Mouse (Mus musculus) MEL (cell line): ENCODE results near the gene Lrpap1. TPM values are rescaled to one million over a fixed set of nuclear protein-coding genes. Genes with fewer than 3 reads are reported as not detected.

Experiments used
- DNase-seq: peaks from one replicate; pipeline ENCODE4 v3.0.0; 2011; ENCODE audit warnings: low read depth, low spot score
- H3K27ac ChIP-seq: 2 replicates; pipeline ENCODE4 v1.5.1; 2012; ENCODE audit warnings: low read depth, mild to moderate bottlenecking, control low read depth, low read length, moderate library complexity; ENCODE audit not compliant: control insufficient read depth
- H3K27me3 ChIP-seq, 2 experiments: fragments of 150-350 bp in 1 of 2; sonication (generic) in 1 of 2; 2 replicates each; pipeline ENCODE4 v1.6.1; 2012; ENCODE audit warnings: low read length in 2 of 2, mild to moderate bottlenecking in 2 of 2, improper control_type of control experiment in 1 of 2, moderate library complexity in 1 of 2; ENCODE audit not compliant: insufficient read depth in 2 of 2, control insufficient read depth in 1 of 2
- H3K36me3 ChIP-seq, 2 experiments: 2 replicates each; pipeline ENCODE4 v1.6.1; 2012 to 2014; ENCODE audit warnings: low read length in 2 of 2, improper control_type of control experiment in 1 of 2, inconsistent platforms in 1 of 2, mild to moderate bottlenecking in 1 of 2; ENCODE audit not compliant: insufficient read depth in 2 of 2, control insufficient read depth in 1 of 2
- H3K4me1 ChIP-seq, 2 experiments: fragments of 150-350 bp in 1 of 2; sonication (generic) in 1 of 2; 2 replicates each; pipeline ENCODE4 v1.6.1; 2012; ENCODE audit warnings: low read length in 2 of 2, improper control_type of control experiment in 1 of 2, mild to moderate bottlenecking in 1 of 2; ENCODE audit not compliant: insufficient read depth in 2 of 2, control insufficient read depth in 1 of 2
- H3K4me3 ChIP-seq, 2 experiments: fragments of 150-350 bp in 1 of 2; sonication (generic) in 1 of 2; 2 replicates each; pipeline ENCODE4 v1.5.1; 2012; ENCODE audit warnings: low read depth in 2 of 2, low read length in 2 of 2, mild to moderate bottlenecking in 2 of 2, moderate library complexity in 2 of 2, control low read depth in 1 of 2, improper control_type of control experiment in 1 of 2; ENCODE audit not compliant: control insufficient read depth in 1 of 2, insufficient read depth in 1 of 2
- H3K79me2 ChIP-seq: 2 replicates; pipeline ENCODE4 v1.6.1; 2012; ENCODE audit warnings: mild to moderate bottlenecking, low read length, moderate library complexity; ENCODE audit not compliant: control insufficient read depth, poor library complexity, insufficient read depth
- H3K9ac ChIP-seq: 2 replicates; pipeline ENCODE4 v1.6.1; 2012; ENCODE audit warnings: low read depth, mild to moderate bottlenecking, control low read depth, low read length, moderate library complexity; ENCODE audit not compliant: control insufficient read depth, poor library complexity, severe bottlenecking
- H3K9me3 ChIP-seq: fragments of 150-350 bp; sonication (generic); replicated peaks from 2 replicates; pipeline ENCODE4 v1.6.1; 2012; ENCODE audit warnings: mild to moderate bottlenecking, low read length, improper control_type of control experiment, moderate library complexity; ENCODE audit not compliant: insufficient read depth
- CHD1 ChIP-seq: IDR thresholded peaks from 2 replicates; pipeline ENCODE4 v1.6.1; 2012; ENCODE audit warnings: low read depth, mild to moderate bottlenecking, inconsistent platforms, low read length, improper control_type of control experiment
- CHD2 ChIP-seq: IDR thresholded peaks from 2 replicates; pipeline ENCODE4 v1.6.1; 2011; ENCODE audit warnings: low read length, improper control_type of control experiment
- CTCF ChIP-seq, 3 experiments: IDR thresholded peaks in 2 of 3; conservative IDR thresholded peaks in 1 of 3; 2 replicates each; pipeline ENCODE4 v1.5.1; 2011 to 2012; ENCODE audit warnings: low read length in 3 of 3, low read depth in 2 of 3, mild to moderate bottlenecking in 2 of 3, improper control_type of control experiment in 1 of 3, inconsistent platforms in 1 of 3, mixed read lengths in 1 of 3, moderate library complexity in 1 of 3; ENCODE audit not compliant: control insufficient read depth in 1 of 3, insufficient read depth in 1 of 3, poor library complexity in 1 of 3, severe bottlenecking in 1 of 3
- E2F4 ChIP-seq: IDR thresholded peaks from 2 replicates; pipeline ENCODE4 v1.6.1; 2011; ENCODE audit warnings: low read depth, low read length, improper control_type of control experiment, borderline replicate concordance
- ELF1 ChIP-seq: IDR thresholded peaks from 2 replicates; pipeline ENCODE4 v1.6.1; 2014; ENCODE audit warnings: low read depth, mild to moderate bottlenecking, inconsistent platforms, low read length, improper control_type of control experiment, moderate library complexity
- EP300 ChIP-seq, 2 experiments: IDR thresholded peaks; 2 replicates each; pipeline ENCODE4 v1.6.1; 2011; ENCODE audit warnings: improper control_type of control experiment in 2 of 2, low read length in 2 of 2, low read depth in 1 of 2, mild to moderate bottlenecking in 1 of 2
- ETS1 ChIP-seq: IDR thresholded peaks from 2 replicates; pipeline ENCODE4 v1.6.1; 2012; ENCODE audit warnings: low read depth, mild to moderate bottlenecking, inconsistent platforms, low read length, improper control_type of control experiment, moderate library complexity
- HCFC1 ChIP-seq: IDR thresholded peaks from 2 replicates; pipeline ENCODE4 v1.6.1; 2012; ENCODE audit warnings: low read depth, mild to moderate bottlenecking, inconsistent platforms, low read length, improper control_type of control experiment, moderate library complexity
- JUND ChIP-seq: IDR thresholded peaks from 2 replicates; pipeline ENCODE4 v1.6.1; 2011; ENCODE audit warnings: low read depth, mild to moderate bottlenecking, improper control_type of control experiment, low read length
- MEF2A ChIP-seq: IDR thresholded peaks from 2 replicates; pipeline ENCODE4 v1.6.1; 2014; ENCODE audit warnings: low read depth, mild to moderate bottlenecking, inconsistent platforms, low read length, improper control_type of control experiment; ENCODE audit not compliant: poor library complexity, insufficient replicate concordance, severe bottlenecking; ENCODE audit errors: extremely low read depth
- MYB ChIP-seq: IDR thresholded peaks from 2 replicates; pipeline ENCODE4 v1.6.1; 2011; ENCODE audit warnings: mild to moderate bottlenecking, low read depth, low read length, improper control_type of control experiment
- MYC ChIP-seq: IDR thresholded peaks from 2 replicates; pipeline ENCODE4 v1.6.1; 2011; ENCODE audit warnings: low read depth, mild to moderate bottlenecking, low read length, improper control_type of control experiment, moderate library complexity
- NELFE ChIP-seq: IDR thresholded peaks from 2 replicates; pipeline ENCODE4 v1.6.1; 2011; ENCODE audit warnings: low read depth, low read length, improper control_type of control experiment
- NRF1 ChIP-seq: IDR thresholded peaks from 2 replicates; pipeline ENCODE4 v1.6.1; 2014; ENCODE audit warnings: low read depth, mild to moderate bottlenecking, inconsistent platforms, low read length, improper control_type of control experiment, moderate library complexity; ENCODE audit not compliant: poor library complexity, insufficient read depth, severe bottlenecking
- POLR2A ChIP-seq, 2 experiments: IDR thresholded peaks; 2 replicates each; pipeline ENCODE4 v1.6.1; 2011 to 2012; ENCODE audit warnings: low read length in 2 of 2, mild to moderate bottlenecking in 2 of 2, control low read depth in 1 of 2, improper control_type of control experiment in 1 of 2, low read depth in 1 of 2, moderate library complexity in 1 of 2; ENCODE audit not compliant: control insufficient read depth in 1 of 2, insufficient read depth in 1 of 2, poor library complexity in 1 of 2
- POLR2AphosphoS2 ChIP-seq: IDR thresholded peaks from 2 replicates; pipeline ENCODE4 v1.6.1; 2011; ENCODE audit warnings: low read length, improper control_type of control experiment
- RAD21 ChIP-seq: IDR thresholded peaks from 2 replicates; pipeline ENCODE4 v1.6.1; 2011; ENCODE audit warnings: mild to moderate bottlenecking, low read depth, low read length, improper control_type of control experiment
- SMC3 ChIP-seq: IDR thresholded peaks from 2 replicates; pipeline ENCODE4 v1.6.1; 2011; ENCODE audit warnings: low read depth, low read length, improper control_type of control experiment
- TAL1 ChIP-seq: IDR thresholded peaks from 2 replicates; pipeline ENCODE4 v1.6.1; 2012; ENCODE audit warnings: mild to moderate bottlenecking, inconsistent platforms, low read length, moderate library complexity, mixed read lengths
- TBP ChIP-seq: IDR thresholded peaks from 2 replicates; pipeline ENCODE4 v1.8.0; 2011; ENCODE audit warnings: low read depth, low read length, improper control_type of control experiment
- TCF12 ChIP-seq: IDR thresholded peaks from 2 replicates; pipeline ENCODE4 v1.6.1; 2014; ENCODE audit warnings: low read depth, mild to moderate bottlenecking, inconsistent platforms, low read length, improper control_type of control experiment, moderate library complexity
- USF1 ChIP-seq: IDR thresholded peaks from 2 replicates; pipeline ENCODE4 v1.6.1; 2014; ENCODE audit warnings: low read depth, mild to moderate bottlenecking, inconsistent platforms, low read length, improper control_type of control experiment, moderate library complexity
- ZC3H11A ChIP-seq: IDR thresholded peaks from 2 replicates; pipeline ENCODE4 v1.6.1; 2012; ENCODE audit warnings: low read depth, mild to moderate bottlenecking, inconsistent platforms, low read length, improper control_type of control experiment
- polyA plus RNA-seq, 2 experiments: library from polyadenylated mRNA; stranded (reverse) in 1 of 2; unstranded in 1 of 2; fragments of >175 nt in 1 of 2; fragments of >200 nt in 1 of 2; gene quantifications; 2 replicates each; pipeline versions ENCODE4 v1.2.1 to v1.2.4; 2012; ENCODE audit warnings: low replicate concordance in 2 of 2, low read depth in 1 of 2; ENCODE audit not compliant: insufficient read length in 2 of 2, insufficient read depth in 1 of 2, missing spikeins in 1 of 2
- total RNA-seq: library from RNA; depleted of rRNA; stranded (reverse); fragments of 300-350 nt; gene quantifications from 2 replicates; pipeline ENCODE4 v1.2.3, GENCODE M21; 2012

The Lrpap1 gene
- total and polyA plus RNA-seq, 3 experiments: 45.0 to 74.7 TPM; not detected in 1

DNA sequence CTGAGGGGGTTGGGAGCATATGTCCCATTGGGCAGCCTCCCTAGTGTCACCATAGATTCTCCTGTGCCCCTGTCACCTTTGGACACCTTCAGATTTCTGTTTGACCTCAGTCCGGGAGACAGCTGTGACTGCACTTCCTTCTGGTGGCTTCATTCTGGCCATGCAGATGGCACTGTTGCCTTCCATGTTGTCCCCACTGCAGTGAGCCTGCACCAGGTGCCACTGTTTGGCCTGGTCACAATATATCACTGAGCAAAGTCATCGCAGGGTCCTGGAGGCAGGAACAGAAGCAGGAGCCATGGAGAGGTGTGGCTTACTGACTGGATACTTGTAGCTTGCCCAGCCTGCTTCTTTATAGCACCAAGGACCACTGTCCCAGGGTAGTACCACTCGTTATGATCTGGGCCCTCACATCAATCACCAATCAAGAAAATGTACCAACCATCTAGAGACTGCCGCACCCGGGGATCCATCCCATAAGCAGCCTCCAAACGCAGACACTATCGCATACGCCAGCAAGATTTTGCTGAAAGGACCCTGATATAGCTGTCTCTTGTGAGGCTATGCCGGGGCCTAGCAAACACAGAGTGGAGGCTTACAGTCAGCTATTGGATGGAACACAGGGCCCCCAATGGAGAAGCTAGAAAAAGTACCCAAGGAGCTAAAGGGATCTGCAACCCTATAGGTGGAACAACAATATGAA lies 26.9 kb upstream of the Lrpap1 start:
- Histone ChIP-seq H3K4me1 (no peaks in the 10 kb centered on the region), H3K79me2 (no peaks in the 10 kb centered on the region), H3K27ac (no peak overlapping the region), H3K36me3 (no peaks in the 10 kb centered on the region), H3K4me3 (no peak overlapping the region), H3K9ac (no peak overlapping the region), H3K9me3 (no peaks in the 10 kb centered on the region), H3K27me3 (peaks cover under 1 to 4% of the 10 kb centered on the region in 2 experiments; a peak in 2 of 4 replicates)
- no peak for DNase-seq
- no peak for TF ChIP-seq MEF2A
- TF ChIP-seq NRF1: no peak
- TF ChIP-seq MYC: no peak
- no peak for TF ChIP-seq USF1
- TF ChIP-seq NELFE: no peak
- no peak for TF ChIP-seq JUND
- no peak for TF ChIP-seq ZC3H11A
- TF ChIP-seq TAL1: no peak
- TF ChIP-seq HCFC1: no peak
- TF ChIP-seq E2F4: no peak
- TF ChIP-seq TBP: no peak
- no peak for TF ChIP-seq CHD2
- TF ChIP-seq CTCF (IDR thresholded peaks at IDR 0.05 in 2 of 3, conservative IDR thresholded peaks at IDR 0.05 in 1 of 3; ENCODE audit: control insufficient read depth in 1 of 3, insufficient read depth in 1 of 3, low read depth in 2 of 3, low read length in 3 of 3, poor library complexity in 1 of 3, severe bottlenecking in 1 of 3): no peak
- TF ChIP-seq SMC3: no peak
- TF ChIP-seq EP300 (IDR thresholded peaks at IDR 0.05; ENCODE audit: low read depth in 1 of 2, low read length in 2 of 2): no peak
- TF ChIP-seq TCF12: no peak
- TF ChIP-seq RAD21: no peak
- TF ChIP-seq ELF1: no peak

GRCm38 (mm10) chr5:35131773-35132172 lies 26.2 kb upstream of the Lrpap1 start:
- peak; percentile 69 for TF ChIP-seq SMC3
- no peak for TF ChIP-seq E2F4
- no peak for TF ChIP-seq TBP
- TF ChIP-seq RAD21: peak; percentile 50
- TF ChIP-seq POLR2A (IDR thresholded peaks at IDR 0.05; ENCODE audit: control insufficient read depth in 1 of 2, insufficient read depth in 1 of 2, low read depth in 1 of 2, low read length in 2 of 2, poor library complexity in 1 of 2): no peak
- TF ChIP-seq POLR2AphosphoS2: no peak
- no peak for TF ChIP-seq MYB
- no peak for TF ChIP-seq ETS1
- peak; percentile 79 to 89 (median 89) for TF ChIP-seq CTCF (IDR thresholded peaks at IDR 0.05 in 2 of 3, conservative IDR thresholded peaks at IDR 0.05 in 1 of 3; ENCODE audit: control insufficient read depth in 1 of 3, insufficient read depth in 1 of 3, low read depth in 2 of 3, low read length in 3 of 3, poor library complexity in 1 of 3, severe bottlenecking in 1 of 3)
- peak; percentile 40; the same call in 1 of the 2 replicates for TF ChIP-seq ZC3H11A
- TF ChIP-seq CHD1: no peak
- Histone ChIP-seq H3K9me3 (no peaks in the 10 kb centered on the region), H3K27ac (no peak overlapping the region), H3K79me2 (no peaks in the 10 kb centered on the region), H3K4me1 (no peaks in the 10 kb centered on the region), H3K9ac (no peak overlapping the region), H3K27me3 (peaks cover 4% of the 10 kb centered on the region in 2 experiments; a peak in 2 of 4 replicates), H3K4me3 (no peak overlapping the region), H3K36me3 (no peaks in the 10 kb centered on the region)
- peak; percentile 77 for DNase-seq
